ENCODE assay signal across 29 mouse cellular contexts in genomic region chr2:179181366-179181765, GRCm38 (mm10).
"Had no signal": no experiment of that assay in that cellular context is flagged by ENCODE, and none has a peak within 500 bp of the region (broad histone marks: within the 10 kb centered on the region; RNA-seq: fewer than 3 reads in every experiment).

No protein-coding gene starts in this region.

- H3K9me3 ChIP-seq: heart, embryonic 12.5 days; heart, embryonic 13.5 days; heart, embryonic 15.5 days; hindbrain, embryonic 10.5 days; hindbrain, embryonic 12.5 days; hindbrain, embryonic 13.5 days; hindbrain, embryonic 15.5 days; intestine, embryonic 15.5 days; kidney, embryonic 15.5 days had no signal

- H3K27ac ChIP-seq: heart, embryonic 13.5 days; heart, embryonic 15.5 days; hindbrain, embryonic 10.5 days; hindbrain, embryonic 12.5 days; hindbrain, embryonic 13.5 days; hindbrain, embryonic 14.5 days; hindbrain, embryonic 15.5 days; hindbrain, postnatal 0 days; intestine, embryonic 15.5 days; kidney, embryonic 15.5 days; kidney, postnatal 0 days; layer of hippocampus, adult 2 months; left cerebral cortex, adult 2 months had no signal

- H3K4me3 ChIP-seq: heart, embryonic 12.5 days; heart, embryonic 13.5 days; heart, embryonic 15.5 days; hindbrain, embryonic 10.5 days; hindbrain, embryonic 12.5 days; hindbrain, embryonic 13.5 days; hindbrain, embryonic 15.5 days; intestine, embryonic 15.5 days; kidney, embryonic 15.5 days; layer of hippocampus, adult 2 months; left cerebral cortex, adult 2 months had no signal

- H3K4me1 ChIP-seq: heart, embryonic 12.5 days; heart, embryonic 13.5 days; heart, embryonic 15.5 days; hindbrain, embryonic 15.5 days; intestine, embryonic 15.5 days had no signal

- H3K27me3 ChIP-seq: kidney, embryonic 15.5 days had no signal

- H3K9ac ChIP-seq: heart, embryonic 12.5 days; heart, embryonic 13.5 days; heart, embryonic 15.5 days; hindbrain, embryonic 12.5 days; hindbrain, embryonic 13.5 days; hindbrain, embryonic 14.5 days; hindbrain, embryonic 15.5 days; intestine, embryonic 15.5 days; kidney, embryonic 15.5 days had no signal

- DNase-seq: heart, postnatal 10 days; heart, postnatal 14 days; heart, postnatal 36 days; kidney, adult 11 months; kidney, adult 18-20 months; kidney, adult 2 months; kidney, adult 8-10 months; kidney, adult 9 months; kidney, postnatal 10 days; kidney, postnatal 14 days; kidney, postnatal 25 days; kidney, postnatal 36 days; kidney, postnatal 4 days; layer of hippocampus, adult 9-11 months; layer of hippocampus, postnatal 36 days had no signal

- H3K36me3 ChIP-seq: heart, embryonic 12.5 days; heart, embryonic 13.5 days; heart, embryonic 15.5 days; hindbrain, embryonic 10.5 days; hindbrain, embryonic 12.5 days; hindbrain, embryonic 13.5 days; hindbrain, embryonic 15.5 days; intestine, embryonic 15.5 days; kidney, embryonic 15.5 days had no signal
